Mouse (Mus musculus) midbrain, embryonic 13.5 days (tissue): ENCODE data around the gene Pdk2. TPM values are rescaled to one million over a fixed set of nuclear protein-coding genes. Genes with fewer than 3 reads are reported as not detected.

ENCODE experiments used
- ATAC-seq: fragments of 200-750 bp; cut with Nextera tagmentation; 2 replicates; pipeline ENCODE4 v1.8.0; 2017; ENCODE audit warnings: mild to moderate bottlenecking, moderate TSS enrichment, moderate library complexity
- H3K27ac ChIP-seq: fragments of 300-500 bp; sonication (generic); 2 replicates; pipeline ENCODE4 v1.5.1; 2015; ENCODE audit warnings: inconsistent platforms, mild to moderate bottlenecking, moderate library complexity
- H3K27me3 ChIP-seq: fragments of 300-500 bp; sonication (generic); 2 replicates; pipeline ENCODE4 v1.6.1; 2015; ENCODE audit warnings: mild to moderate bottlenecking, inconsistent platforms
- H3K36me3 ChIP-seq: fragments of 300-500 bp; sonication (generic); 2 replicates; pipeline ENCODE4 v1.6.1; 2015; ENCODE audit warnings: mild to moderate bottlenecking, inconsistent platforms
- H3K4me1 ChIP-seq: fragments of 300-500 bp; sonication (generic); replicated peaks from 2 replicates; pipeline ENCODE4 v1.6.1; 2015; ENCODE audit warnings: inconsistent platforms
- H3K4me2 ChIP-seq: fragments of 300-500 bp; sonication (generic); replicated peaks from 2 replicates; pipeline ENCODE4 v1.6.1; 2015; ENCODE audit warnings: moderate library complexity, mild to moderate bottlenecking, inconsistent platforms
- H3K4me3 ChIP-seq: fragments of 300-500 bp; sonication (generic); replicated peaks from 2 replicates; pipeline ENCODE4 v1.5.1; 2015; ENCODE audit warnings: mild to moderate bottlenecking, inconsistent platforms
- H3K9ac ChIP-seq: fragments of 300-500 bp; sonication (generic); replicated peaks from 2 replicates; pipeline ENCODE4 v1.6.1; 2015; ENCODE audit warnings: mild to moderate bottlenecking, inconsistent platforms
- H3K9me3 ChIP-seq: fragments of 300-500 bp; sonication (generic); 2 replicates; pipeline ENCODE4 v1.6.1; 2016; ENCODE audit warnings: mild to moderate bottlenecking, inconsistent platforms
- WGBS: fragments of 180-500 bp; shearing (Covaris S2); methylation state at CpG from one replicate; pipeline ENCODE4 v1.1.7; 2015; 5-methylcytosine and 5-hydroxymethylcytosine counted together
- polyA plus RNA-seq: library from polyadenylated mRNA; unstranded; fragments of >200 nt; fragmentation: Nextera tagmentation; extraction: Ambion mirVana; gene quantifications from 2 replicates; pipeline ENCODE4 v1.2.1, GENCODE M21; 2015

Gene Pdk2
- polyA plus RNA-seq, 1 experiment from 2014 or later, result 24.7 TPM

- peaks cover 70% of the 10 kb centered on the region for H3K36me3 ChIP-seq
- H3K4me1 ChIP-seq, result peaks cover 88% of the 10 kb centered on the region
Observed at GRCm38 (mm10) chr11:94996984-94997383, 44.2 kb downstream of the Pdk2 start.

DNA sequence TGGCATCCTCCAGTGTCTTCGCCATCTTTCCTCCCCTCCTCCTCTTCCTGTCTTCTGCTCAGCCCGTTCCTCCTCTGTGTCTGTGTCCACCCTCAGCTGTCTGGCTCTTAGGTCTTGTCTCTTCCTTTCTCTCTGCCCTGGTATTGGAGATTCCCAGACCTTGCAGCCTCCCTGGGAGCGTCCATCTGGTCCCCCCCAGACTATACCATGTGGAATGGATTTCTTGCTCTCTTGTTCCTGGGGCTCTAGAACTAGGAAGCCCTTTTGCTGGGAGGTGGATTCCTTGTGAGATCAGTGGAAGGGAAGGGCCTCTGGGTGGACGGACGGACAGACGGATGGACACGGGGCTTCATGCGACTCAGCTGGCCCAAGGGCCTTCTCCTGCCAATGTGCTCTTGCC is 45.1 kb downstream of the Pdk2 start:
- H3K36me3 ChIP-seq, result peaks cover 62% of the 10 kb centered on the region
- no peaks in the 10 kb centered on the region for H3K27me3 ChIP-seq
- H3K4me1 ChIP-seq, result peaks cover 83% of the 10 kb centered on the region
- peak overlapping the region; percentile 87; the same call in 1 of the 2 replicates for H3K4me3 ChIP-seq
- H3K4me2 ChIP-seq, result peak overlapping the region; percentile 99
- H3K9me3 ChIP-seq, result no peaks in the 10 kb centered on the region
- peak overlapping the region; percentile 98; the same call in 1 of the 2 replicates for H3K9ac ChIP-seq
- no peak for ATAC-seq
- H3K27ac ChIP-seq, result no peak overlapping the region
- 91% methylated on average over 8 of the region's 8 CpGs for WGBS

More at GRCm38 (mm10) chr11:94996984-94997383, 44.2 kb downstream of the Pdk2 start:
- no peak for ATAC-seq
- H3K27ac ChIP-seq, result no peak overlapping the region
- WGBS, result 91% methylated on average over 6 of the region's 6 CpGs
- no peak overlapping the region for H3K4me3 ChIP-seq
- H3K27me3 ChIP-seq, result no peaks in the 10 kb centered on the region
- H3K9ac ChIP-seq, result no peak overlapping the region
- H3K9me3 ChIP-seq, result no peaks in the 10 kb centered on the region
- no peak overlapping the region for H3K4me2 ChIP-seq

DNA sequence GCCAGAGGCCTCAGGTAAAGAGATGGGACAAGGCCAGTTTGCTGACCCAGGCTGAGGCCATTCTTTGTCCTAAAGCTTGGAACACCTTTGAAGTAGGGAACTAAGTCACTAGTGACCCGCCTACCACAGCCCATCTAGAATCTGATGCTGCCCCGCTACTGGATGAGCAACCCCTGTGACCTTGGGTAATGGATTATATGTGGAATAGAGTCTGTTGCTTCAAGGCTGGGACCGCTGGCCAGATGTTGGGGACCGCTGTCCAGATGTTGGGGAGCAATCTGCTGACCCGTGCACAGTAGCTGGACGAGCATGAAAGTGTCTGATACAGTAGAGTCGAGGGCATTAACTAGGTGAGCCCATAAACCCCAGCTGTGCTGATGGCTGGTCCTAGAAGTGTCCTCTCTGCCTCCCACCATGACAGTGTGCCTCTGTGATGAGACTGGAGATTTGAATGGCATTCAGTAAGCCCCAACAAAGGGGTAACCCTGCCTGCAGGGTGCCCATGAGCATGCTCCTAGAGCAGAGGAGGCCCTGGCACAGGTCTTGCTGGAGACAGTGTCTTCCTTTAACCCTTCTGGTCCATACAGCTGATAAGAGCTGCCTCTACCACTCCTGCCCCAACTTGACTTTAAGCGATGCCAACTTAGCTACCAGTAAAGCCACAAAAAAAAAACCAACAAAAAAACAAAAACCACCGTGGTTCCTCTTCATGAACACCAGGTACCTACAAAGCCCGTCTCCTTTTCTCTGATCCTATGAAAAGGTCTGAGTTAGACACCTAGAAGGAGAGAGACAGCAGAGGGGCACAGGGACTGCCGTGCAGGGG is 46.0 kb downstream of the Pdk2 start:
- WGBS, result 90% methylated on average over 11 of the region's 11 CpGs
- Histone ChIP-seq H3K27me3 (no peaks in the 10 kb centered on the region), H3K4me1 (peaks cover 79% of the 10 kb centered on the region)

GRCm38 (mm10) chr11:94994208-94994814 is 46.8 kb downstream of the Pdk2 start:
- H3K4me3 ChIP-seq, result peak overlapping the region; percentile 87
- H3K36me3 ChIP-seq, result peaks cover 47% of the 10 kb centered on the region
- H3K27me3 ChIP-seq, result no peaks in the 10 kb centered on the region
- ATAC-seq, result no peak
- peak overlapping the region; percentile 99 for H3K4me2 ChIP-seq
- H3K9me3 ChIP-seq, result no peaks in the 10 kb centered on the region
- peaks cover 79% of the 10 kb centered on the region for H3K4me1 ChIP-seq
- H3K27ac ChIP-seq, result no peak overlapping the region; the same call in 1 of the 2 replicates
- peak overlapping the region; percentile 98 for H3K9ac ChIP-seq
- 52% methylated on average over 10 of the region's 10 CpGs for WGBS

More for the DNA sequence above, 46.0 kb downstream of the Pdk2 start:
- Histone ChIP-seq H3K36me3 (peaks cover 56% of the 10 kb centered on the region), H3K4me2 (peak overlapping the region; percentile 99), H3K9me3 (no peaks in the 10 kb centered on the region), H3K4me3 (peak overlapping the region; percentile 87), H3K27ac (no peak overlapping the region), H3K9ac (peak overlapping the region; percentile 98)
- no peak for ATAC-seq

GRCm38 (mm10) chr11:94992754-94993606 is 48.2 kb downstream of the Pdk2 start:
- Histone ChIP-seq H3K9ac (peak overlapping the region; percentile 98), H3K4me1 (peaks cover 78% of the 10 kb centered on the region), H3K9me3 (no peaks in the 10 kb centered on the region), H3K4me3 (peak overlapping the region; percentile 87), H3K27me3 (no peaks in the 10 kb centered on the region), H3K27ac (peak overlapping the region; percentile 21; the same call in 1 of the 2 replicates), H3K4me2 (peak overlapping the region; percentile 99), H3K36me3 (peaks cover 34% of the 10 kb centered on the region)
- ATAC-seq, result no peak
- 1% methylated on average over 22 of the region's 22 CpGs for WGBS

DNA sequence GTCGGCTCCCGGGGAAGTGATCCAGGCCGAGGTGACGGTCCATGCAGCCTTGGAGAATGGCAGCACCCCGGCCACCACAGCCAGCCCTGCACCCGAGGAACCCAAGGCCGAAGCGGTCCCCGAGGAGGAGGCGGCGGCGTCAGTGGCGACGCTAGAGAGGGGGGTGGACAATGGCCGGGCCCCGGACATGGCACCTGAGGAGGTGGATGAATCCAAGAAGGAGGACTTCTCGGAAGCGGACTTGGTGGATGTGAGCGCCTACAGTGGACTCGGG is 48.7 kb downstream of the Pdk2 start:
- Histone ChIP-seq H3K27me3 (no peaks in the 10 kb centered on the region), H3K36me3 (peaks cover 28% of the 10 kb centered on the region), H3K4me2 (peak overlapping the region; percentile 99), H3K9me3 (no peaks in the 10 kb centered on the region), H3K27ac (peak overlapping the region; percentile 95), H3K9ac (peak overlapping the region; percentile 98), H3K4me3 (peak overlapping the region; percentile 87), H3K4me1 (peaks cover 75% of the 10 kb centered on the region)
- ATAC-seq, result no peak
- WGBS, result 0% methylated on average over 20 of the region's 20 CpGs

DNA sequence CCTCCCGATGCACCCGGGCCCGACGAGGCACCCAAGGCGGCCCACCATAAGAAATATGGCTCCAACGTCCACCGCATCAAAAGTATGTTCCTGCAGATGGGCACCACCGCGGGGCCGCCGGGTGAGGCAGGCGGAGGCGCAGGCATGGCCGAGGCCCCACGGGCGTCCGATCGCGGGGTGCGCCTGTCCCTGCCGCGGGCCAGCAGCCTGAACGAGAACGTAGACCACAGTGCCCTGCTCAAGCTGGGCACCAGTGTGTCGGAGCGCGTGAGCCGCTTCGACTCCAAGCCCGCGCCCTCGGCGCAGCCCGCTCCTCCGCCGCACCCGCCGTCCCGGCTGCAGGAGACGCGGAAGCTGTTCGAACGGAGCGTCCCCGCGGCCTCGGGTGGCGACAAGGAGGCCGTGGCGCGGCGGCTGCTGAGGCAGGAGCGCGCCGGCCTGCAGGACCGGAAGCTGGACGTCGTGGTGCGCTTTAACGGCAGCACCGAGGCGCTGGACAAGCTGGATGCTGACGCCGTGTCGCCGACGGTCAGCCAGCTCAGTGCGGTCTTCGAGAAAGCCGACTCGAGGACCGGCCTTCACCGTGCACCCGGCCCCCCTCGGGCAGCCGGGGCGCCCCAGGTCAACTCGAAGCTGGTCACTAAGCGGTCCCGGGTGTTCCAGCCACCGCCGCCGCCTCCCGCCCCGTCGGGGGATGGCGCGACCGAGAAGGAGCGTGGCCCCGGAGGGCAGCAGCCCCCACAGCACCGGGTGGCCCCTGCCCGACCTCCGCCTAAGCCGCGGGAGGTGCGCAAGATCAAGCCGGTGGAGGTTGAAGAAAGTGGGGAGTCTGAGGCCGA is 49.3 kb downstream of the Pdk2 start:
- Histone ChIP-seq H3K4me2 (peak overlapping the region; percentile 99), H3K9me3 (no peaks in the 10 kb centered on the region), H3K36me3 (peaks cover 23% of the 10 kb centered on the region), H3K4me3 (peak overlapping the region; percentile 87), H3K27ac (peak overlapping the region; percentile 95), H3K27me3 (no peaks in the 10 kb centered on the region), H3K9ac (peak overlapping the region; percentile 98), H3K4me1 (peaks cover 69% of the 10 kb centered on the region)
- under 1% methylated on average over 99 of the region's 99 CpGs for WGBS
- peak; percentile 19 for ATAC-seq

DNA sequence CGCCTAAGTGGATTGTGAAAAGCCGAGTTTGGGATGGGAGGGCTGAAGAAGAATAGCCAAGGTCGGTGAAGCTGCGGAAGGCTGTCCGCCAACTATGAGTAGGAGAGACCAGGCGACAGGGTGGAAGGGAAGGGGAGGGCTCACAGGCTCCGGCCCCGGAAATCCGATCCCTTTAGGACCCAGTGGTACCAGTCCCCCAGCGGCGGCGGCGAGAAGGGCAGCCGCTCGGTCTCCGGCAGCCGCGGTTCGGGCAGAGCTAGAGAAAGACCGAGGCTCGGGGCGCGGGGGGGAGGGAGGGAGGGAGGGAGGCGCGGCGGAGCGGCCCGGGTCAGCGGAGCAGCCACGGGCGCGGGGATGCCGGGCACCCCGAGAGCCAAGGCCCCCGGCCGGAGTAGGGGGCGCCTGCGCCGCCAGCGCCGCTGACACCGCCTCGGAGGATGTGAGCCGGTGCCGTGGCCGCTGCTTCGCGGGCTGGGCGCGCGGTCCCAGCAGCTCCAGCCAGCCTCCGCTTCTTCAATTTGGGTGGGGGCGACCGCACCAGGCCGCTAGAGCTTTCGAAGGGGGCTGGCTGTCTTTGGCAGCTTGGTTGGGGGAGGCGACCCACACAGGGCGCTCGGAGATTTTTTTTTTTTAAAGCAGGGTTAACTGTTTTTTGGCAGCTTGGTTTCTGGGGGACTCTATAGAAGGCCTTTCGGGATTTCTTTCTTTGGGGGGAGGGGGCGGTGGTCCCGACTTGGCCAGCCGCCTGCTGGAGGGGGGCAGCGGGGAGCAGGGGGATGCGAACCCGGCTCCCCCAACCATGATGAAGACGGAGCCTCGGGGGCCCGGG is 50.2 kb downstream of the Pdk2 start, which contains the start of gene Ppp1r9b:
TSS of gene Ppp1r9b (plus strand) at position 287 of the 829 bp plus-strand sequence.
- ATAC-seq, result peak; percentile 86
- H3K9me3 ChIP-seq, result no peaks in the 10 kb centered on the region
- H3K27ac ChIP-seq, result peak within 1 kb of the TSS; percentile 95
- H3K4me2 ChIP-seq, result peak within 1 kb of the TSS; percentile 99
- H3K36me3 ChIP-seq, result peaks cover 14% of the 10 kb centered on the region; the same call in 1 of the 2 replicates
- H3K4me1 ChIP-seq, result peaks cover 62% of the 10 kb centered on the region
- H3K9ac ChIP-seq, result peak within 1 kb of the TSS; percentile 98
- 0% methylated on average over 52 of the region's 69 CpGs for WGBS
- peak within 1 kb of the TSS; percentile 87 for H3K4me3 ChIP-seq
- no peaks in the 10 kb centered on the region for H3K27me3 ChIP-seq

DNA sequence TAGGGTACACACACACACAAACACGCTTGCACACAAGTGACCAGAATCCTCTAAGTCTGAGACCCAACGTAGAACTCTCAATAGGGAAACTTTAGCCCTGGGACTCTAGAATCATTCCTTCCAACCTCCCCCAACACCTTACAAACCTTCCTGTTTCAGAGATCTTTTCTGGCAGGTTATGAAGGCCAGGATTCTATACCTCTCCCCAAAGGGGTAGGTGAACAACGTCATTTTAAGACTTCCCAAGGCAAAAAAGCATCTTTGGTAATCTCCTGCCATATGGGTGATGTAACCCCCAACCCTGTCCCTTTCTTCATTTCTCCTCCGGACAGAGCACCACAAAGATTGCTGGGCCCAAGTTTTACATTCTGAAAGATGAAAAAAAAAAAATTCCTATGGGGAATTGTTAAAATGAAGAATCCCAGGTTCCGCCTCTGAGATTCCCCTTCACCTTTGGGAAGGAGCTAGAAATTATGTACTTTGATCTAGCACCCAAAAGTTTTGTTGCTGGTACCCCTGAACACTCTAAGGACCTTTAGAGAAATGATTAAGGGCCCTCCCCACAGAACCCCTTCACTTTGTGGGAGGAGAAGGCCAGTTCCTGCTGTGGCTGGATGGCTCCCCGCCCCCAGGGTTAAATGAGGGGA is 50.9 kb downstream of the Pdk2 start:
- Histone ChIP-seq H3K9ac (peak overlapping the region; percentile 98), H3K27me3 (no peaks in the 10 kb centered on the region), H3K4me3 (peak overlapping the region; percentile 87), H3K27ac (peak overlapping the region; percentile 95), H3K36me3 (0 out of 2 replicates have a peak, but pooled peaks cover 7% of the 10 kb centered on the region), H3K4me1 (peaks cover 55% of the 10 kb centered on the region), H3K4me2 (peak overlapping the region; percentile 99), H3K9me3 (no peaks in the 10 kb centered on the region)
- no peak for ATAC-seq
- WGBS, result 41% methylated on average over 6 of the region's 6 CpGs

- H3K4me2 ChIP-seq, result peak overlapping the region; percentile 99
- 0 out of 2 replicates have a peak, but pooled peaks cover 2% of the 10 kb centered on the region for H3K36me3 ChIP-seq
- H3K27me3 ChIP-seq, result no peaks in the 10 kb centered on the region
- WGBS, result under 1% methylated on average over 12 of the region's 12 CpGs
- H3K4me1 ChIP-seq, result peaks cover 48% of the 10 kb centered on the region
- H3K9ac ChIP-seq, result peak overlapping the region; percentile 72
- peak overlapping the region; percentile 87 for H3K4me3 ChIP-seq
- ATAC-seq, result peak; percentile 66
- no peaks in the 10 kb centered on the region for H3K9me3 ChIP-seq
- peak overlapping the region; percentile 95 for H3K27ac ChIP-seq
Observed at GRCm38 (mm10) chr11:94989562-94990017, 51.6 kb downstream of the Pdk2 start.
